Mouse (Mus musculus): ENCODE results near the gene Rpl3. TPM values are rescaled to one million over a fixed set of nuclear protein-coding genes. Genes with fewer than 3 reads are reported as not detected.

Rpl3 gene
- total RNA-seq, 2 experiments from 2014 or later, result 460 to 491 TPM

DNA sequence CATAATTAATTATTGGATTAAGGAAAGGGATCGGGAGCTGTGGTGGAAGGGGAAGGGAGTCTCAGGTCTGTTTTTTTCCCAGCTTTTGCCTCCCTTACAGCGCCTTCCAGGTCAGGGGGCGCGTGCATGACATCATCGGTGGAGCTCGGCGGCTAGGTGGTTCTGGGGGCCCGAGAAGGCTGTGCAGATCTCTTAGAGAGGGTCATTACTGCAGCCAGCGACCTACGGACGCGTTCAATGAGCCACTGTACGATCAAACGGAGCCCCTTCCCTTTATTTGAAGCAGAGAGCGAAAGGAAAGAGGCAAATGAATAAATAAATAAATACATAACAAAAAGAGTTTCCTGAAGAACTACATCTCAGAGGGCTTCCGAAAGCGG is 937 bp downstream of the Rpl3 start:
- DNase-seq (ENCODE audit: low spot score in 2 of 2), result no peak

GRCm38 (mm10) chr15:80090155-80090554 is 1.5 kb downstream of the Rpl3 start:
- DNase-seq (ENCODE audit: low spot score in 2 of 2), result no peak

GRCm38 (mm10) chr15:80088637-80089036 is 3.0 kb downstream of the Rpl3 start:
- peak; percentile 91 to 97 for DNase-seq (ENCODE audit: low spot score in 2 of 2)

DNA sequence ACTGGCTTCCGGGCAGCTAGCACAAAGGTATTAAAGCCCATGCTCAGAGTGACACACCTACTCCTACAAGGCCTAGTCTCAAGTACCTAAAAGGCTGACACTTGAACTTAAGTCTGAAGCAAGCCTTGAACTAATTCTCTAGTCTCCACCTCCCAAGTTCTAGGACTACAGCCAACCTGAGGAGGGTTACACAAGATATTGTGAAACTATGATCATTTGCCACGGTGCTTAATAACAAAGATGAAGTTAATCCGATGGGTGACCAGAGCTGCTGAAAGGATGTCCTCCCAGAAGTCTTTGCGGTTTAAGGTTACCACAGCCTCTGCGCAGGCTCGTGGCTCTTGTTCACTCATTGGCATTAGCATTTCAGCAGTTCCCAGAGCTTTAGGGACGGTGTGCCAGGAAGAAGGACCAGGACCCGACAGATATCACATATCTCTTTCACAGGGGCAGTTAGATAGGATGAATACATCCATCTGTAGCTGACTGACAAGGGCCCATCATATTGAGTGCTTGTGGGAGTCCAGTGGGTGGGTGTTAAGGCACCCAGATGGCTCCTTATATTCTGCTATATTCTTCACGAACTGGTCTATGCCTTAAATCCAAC is 4.2 kb downstream of the Rpl3 start:
- no peak for DNase-seq (ENCODE audit: low spot score in 2 of 2)

GRCm38 (mm10) chr15:80083740-80084139 is 7.9 kb downstream of the Rpl3 start:
- no peak for DNase-seq (ENCODE audit: low spot score in 2 of 2)

DNA sequence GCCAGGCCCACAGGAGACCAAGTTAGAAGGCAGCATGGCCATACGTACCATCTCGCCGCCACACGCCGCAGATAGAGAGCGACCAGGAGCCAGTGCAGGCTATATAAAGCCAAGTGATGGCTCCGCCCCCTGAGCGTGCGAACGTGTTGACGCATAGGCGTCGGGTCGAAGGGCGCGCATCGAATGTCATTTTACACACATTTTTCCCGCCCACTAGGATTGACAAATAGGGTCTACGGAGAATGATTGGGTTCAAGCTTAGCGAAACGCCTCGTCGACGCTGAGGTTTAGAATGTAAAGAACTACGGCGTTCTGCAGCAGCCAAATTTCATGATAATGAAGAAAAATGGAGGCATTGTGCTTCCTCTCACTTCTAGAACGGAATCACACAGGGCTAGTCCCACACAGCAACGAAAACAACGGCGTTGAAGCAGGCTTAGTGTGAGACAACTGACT is 8.4 kb downstream of the Rpl3 start:
- DNase-seq (ENCODE audit: low spot score in 2 of 2), result peak; percentile 98 to 99

DNA sequence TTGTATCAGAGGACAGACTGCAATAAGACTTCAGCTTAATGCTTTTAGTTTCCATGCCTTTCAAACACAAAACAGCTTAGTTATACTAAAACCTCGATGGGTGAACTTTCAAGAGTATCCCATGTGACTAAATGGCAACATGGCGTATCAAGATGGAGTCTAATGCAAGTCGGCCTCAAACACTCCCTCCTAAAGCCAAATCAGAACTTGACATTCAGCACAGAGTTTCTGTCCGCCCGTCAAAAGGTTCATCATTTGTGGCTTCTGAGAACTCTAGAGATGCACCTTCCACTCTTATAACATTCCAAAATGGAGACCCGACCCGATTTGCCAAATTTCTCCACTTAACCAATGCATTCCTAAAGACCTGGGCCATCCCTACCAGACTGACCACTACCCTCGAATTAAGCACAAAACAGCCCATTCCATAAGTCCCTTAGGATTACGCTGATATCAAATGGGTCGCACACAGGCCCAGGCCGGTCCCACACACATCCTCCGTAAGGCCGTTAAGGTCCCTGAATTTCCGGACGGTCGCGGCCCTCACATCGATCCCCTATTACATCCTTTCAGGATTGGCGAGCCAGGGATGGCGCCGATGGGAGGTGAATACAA is 8.9 kb downstream of the Rpl3 start:
- no peak for DNase-seq (ENCODE audit: low spot score in 2 of 2)

DNA sequence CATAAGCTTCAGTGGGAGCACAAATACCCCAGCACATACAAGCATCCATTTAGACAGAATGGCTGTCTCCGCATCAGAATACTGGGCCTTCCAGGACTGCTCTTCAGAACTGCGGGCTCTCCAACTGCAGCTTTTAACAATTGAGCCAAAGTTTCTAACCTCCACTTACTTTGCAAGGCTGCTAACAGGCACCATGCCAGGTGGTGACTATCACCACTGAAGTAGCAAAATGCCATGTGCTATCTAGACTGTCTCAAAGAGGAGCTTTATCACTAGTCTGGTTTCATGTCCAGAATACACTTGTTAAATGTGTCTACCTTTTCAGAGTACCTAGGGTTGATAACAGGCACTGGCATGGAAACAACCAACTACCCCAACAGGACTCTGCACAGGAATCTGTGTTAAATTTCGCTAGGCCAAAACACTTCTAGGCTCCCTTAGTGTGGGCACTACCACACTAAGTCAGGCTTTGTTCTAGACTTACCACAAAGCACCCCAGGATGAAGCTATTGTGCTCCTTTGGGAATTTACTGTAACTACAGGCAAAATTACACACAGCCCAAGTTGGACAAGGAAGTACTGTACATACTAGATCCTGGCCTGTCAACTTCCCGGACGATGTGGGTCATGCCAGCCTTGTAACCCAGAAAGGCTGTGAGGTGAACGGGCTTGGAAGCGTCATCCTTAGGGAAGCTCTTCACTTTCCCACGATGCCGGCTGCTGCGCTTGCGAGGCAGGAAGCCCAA is 9.7 kb downstream of the Rpl3 start:
- no peak for DNase-seq (ENCODE audit: low spot score in 2 of 2)

DNA sequence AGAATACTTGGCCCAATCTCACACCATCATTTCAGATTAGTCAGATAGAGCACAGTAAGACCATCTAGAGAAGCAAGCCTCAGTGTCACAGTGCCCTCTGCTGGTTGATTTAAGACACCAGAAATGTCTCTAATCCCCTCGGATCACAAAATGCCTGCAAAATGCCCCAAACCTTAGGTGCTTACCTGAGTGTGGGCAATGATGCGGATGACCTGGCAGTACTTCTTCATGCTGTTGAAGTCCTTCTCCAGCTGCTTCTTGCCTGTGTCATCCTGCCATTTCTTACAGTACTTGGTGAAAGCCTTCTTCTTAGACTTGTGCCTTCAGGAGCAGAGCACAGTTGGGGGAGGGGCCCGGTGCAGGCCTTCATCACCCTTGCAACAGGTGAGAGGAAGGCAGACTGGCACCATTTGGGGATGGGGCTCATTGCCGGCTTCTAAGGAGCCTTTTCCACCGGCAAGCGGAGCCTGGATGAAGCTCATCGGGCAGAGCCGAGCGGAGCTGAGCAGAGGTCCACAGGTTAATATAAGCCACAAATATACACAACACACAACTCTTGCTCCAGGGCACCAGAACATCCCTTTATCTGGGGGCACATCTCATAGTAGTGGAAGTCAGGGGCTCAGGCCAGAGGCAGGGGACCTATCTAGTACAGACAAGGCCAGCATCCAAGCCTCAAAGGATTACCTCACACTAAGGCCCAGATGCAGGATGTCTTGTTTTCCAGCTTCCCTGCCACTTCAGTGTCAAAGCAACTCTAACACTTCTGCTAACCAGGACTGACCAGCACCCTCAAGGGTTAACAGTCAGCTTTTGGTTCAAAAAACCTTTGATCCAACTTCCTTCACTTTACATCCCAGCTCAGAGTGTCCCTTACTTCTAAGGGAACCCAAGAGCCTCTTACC is 10.7 kb downstream of the Rpl3 start:
- DNase-seq (ENCODE audit: low spot score in 2 of 2), result peak in 1 of 2 experiments; percentile 58

- DNase-seq (ENCODE audit: low spot score in 2 of 2), result no peak
Observed at GRCm38 (mm10) chr15:80079954-80080353, 11.7 kb downstream of the Rpl3 start.

GRCm38 (mm10) chr15:80079129-80079668 is 12.5 kb downstream of the Rpl3 start:
- DNase-seq (ENCODE audit: low spot score in 2 of 2), result no peak

- no peak for DNase-seq (ENCODE audit: low spot score in 2 of 2)
Observed at GRCm38 (mm10) chr15:80078058-80078814, 13.4 kb downstream of the Rpl3 start.

DNA sequence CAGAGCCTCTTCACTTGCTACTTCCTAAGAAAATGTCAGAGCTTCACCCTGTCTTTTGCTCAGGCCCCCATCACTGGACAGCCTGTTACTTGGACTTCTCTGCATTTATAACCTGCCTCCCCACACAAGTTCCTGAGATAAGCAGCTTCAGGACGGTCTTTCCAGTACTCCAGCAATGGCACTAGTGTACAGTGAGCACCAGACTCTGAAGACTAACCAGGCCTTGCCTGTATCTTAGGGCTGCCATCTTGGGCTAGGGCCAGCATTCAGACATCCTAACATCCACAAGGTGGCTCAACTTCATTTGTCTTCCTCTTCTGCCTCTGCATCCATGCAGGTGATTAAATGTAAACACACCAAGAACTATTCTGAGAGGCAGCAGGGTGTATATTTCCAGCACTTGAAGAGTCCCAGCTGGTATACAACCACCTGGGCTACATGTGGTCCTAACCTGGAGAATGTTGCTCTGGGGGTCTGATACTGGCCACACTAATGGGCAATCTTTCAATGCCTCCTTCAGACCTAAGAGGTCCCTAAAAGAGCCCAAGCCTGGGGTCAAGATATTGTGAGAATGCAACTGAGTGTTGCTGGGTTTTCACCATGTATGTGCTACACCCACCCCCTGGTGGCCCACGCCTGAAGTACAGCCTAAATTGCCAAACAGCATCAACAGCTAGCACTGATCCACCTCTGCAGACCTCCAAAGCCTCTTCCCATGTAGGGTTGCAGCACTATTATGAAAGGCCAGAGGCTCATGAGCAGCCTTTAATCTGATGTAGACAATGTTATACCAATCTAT is 15.1 kb downstream of the Rpl3 start:
- peak; percentile 77 to 78 for DNase-seq (ENCODE audit: low spot score in 2 of 2)

GRCm38 (mm10) chr15:80075733-80076337 is 15.8 kb downstream of the Rpl3 start:
- no peak for DNase-seq (ENCODE audit: low spot score in 2 of 2)

- DNase-seq (ENCODE audit: low spot score in 2 of 2), result no peak
Observed at GRCm38 (mm10) chr15:80075374-80075694, 16.3 kb downstream of the Rpl3 start.

DNA sequence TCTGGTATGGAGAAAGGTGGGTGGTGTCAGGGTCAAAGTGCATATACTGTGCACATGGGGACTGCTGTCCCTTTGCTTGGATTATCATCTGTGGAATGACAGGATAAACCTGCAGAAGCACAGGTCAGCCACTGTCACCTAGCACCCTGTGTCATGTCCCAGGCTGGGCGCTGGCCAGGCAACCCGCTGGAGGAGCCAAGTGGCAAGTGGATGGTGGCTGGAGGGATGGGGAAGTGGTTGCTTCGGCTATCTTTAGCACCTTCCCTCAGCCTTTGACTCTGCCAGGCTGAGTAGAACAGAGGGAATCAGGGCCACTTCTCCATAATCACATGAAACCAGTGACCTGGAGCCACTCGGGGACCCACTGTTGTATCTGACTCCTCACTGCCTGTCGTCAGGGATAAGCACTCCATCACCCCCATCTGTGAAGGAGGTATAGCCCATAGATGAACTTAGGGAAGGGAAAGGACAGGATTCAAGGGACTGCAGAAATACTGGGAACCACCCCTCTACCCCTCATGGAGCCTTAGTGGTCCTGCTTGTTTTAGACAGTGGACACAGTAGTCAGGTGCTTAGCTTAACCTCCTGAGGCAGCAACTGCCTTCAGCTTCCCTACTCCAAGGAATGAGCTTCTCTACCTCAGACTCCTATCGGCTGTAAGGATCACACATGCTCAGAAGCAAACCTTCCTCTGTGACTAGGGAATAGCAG is 16.9 kb downstream of the Rpl3 start:
- DNase-seq (ENCODE audit: low spot score in 2 of 2), result no peak

- no peak for DNase-seq (ENCODE audit: low spot score in 2 of 2)
Observed at GRCm38 (mm10) chr15:80073256-80073621, 18.4 kb downstream of the Rpl3 start.

GRCm38 (mm10) chr15:80072579-80073255 is 19.0 kb downstream of the Rpl3 start:
- DNase-seq (ENCODE audit: low spot score in 2 of 2), result no peak
